Mouse (Mus musculus): ENCODE results near the gene Parp8.

DNA sequence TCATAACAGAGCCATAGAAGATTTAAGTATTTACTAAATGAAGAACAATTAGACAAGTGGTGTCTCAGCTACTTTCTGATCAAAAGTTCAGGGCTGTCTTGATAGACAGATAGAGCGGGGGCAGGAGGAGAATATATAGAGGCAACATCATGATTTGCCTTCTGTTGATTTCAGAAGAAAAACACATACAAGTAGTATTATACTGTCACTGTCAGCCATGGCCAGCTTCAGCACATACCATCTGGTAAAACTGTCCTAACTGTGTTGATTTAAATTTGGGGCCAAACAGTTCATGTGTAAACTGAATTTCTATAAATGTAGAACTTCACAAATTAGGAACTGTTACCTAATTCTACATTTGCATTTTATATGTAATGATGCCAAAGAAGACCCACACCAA, 127.6 kb downstream of the Parp8 start:
- TF ChIP-seq CTCF (IDR thresholded peaks at IDR 0.05) = no peak
- no peak for TF ChIP-seq POLR2A (IDR thresholded peaks at IDR 0.05; ENCODE audit: insufficient read depth, low read depth, low read length)

Measured in heart, adult 2 months (tissue).